Mouse (Mus musculus) ES-Bruce4 (cell line): ENCODE measurements around the gene St6galnac3. TPM values are rescaled to one million over a fixed set of nuclear protein-coding genes. Genes with fewer than 3 reads are reported as not detected.

Experiments
- H3K27ac ChIP-seq: 2 replicates; pipeline ENCODE4 v1.5.1; 2012; ENCODE audit warnings: low read length, inconsistent platforms; ENCODE audit not compliant: insufficient read depth
- H3K27me3 ChIP-seq: 2 replicates; pipeline ENCODE4 v1.6.1; 2012; ENCODE audit warnings: mild to moderate bottlenecking, low read length, inconsistent platforms; ENCODE audit not compliant: control insufficient read depth, poor library complexity, insufficient read depth, severe bottlenecking
- H3K36me3 ChIP-seq: 2 replicates; pipeline ENCODE4 v1.6.1; 2012; ENCODE audit warnings: inconsistent platforms, mild to moderate bottlenecking, low read length, moderate library complexity; ENCODE audit not compliant: control insufficient read depth, poor library complexity, insufficient read depth, severe bottlenecking
- H3K4me1 ChIP-seq: one replicate; pipeline ENCODE4 v1.8.1; 2011; ENCODE audit warnings: low read length; ENCODE audit not compliant: control insufficient read depth, insufficient read depth
- H3K4me3 ChIP-seq: 2 replicates; pipeline ENCODE4 v1.5.1; 2011; ENCODE audit warnings: low read depth, mild to moderate bottlenecking, low read length
- H3K9ac ChIP-seq: 2 replicates; pipeline ENCODE4 v1.6.1; 2012; ENCODE audit warnings: low read depth, mild to moderate bottlenecking, inconsistent platforms; ENCODE audit not compliant: poor library complexity, severe bottlenecking
- H3K9me3 ChIP-seq: replicated peaks from 2 replicates; pipeline ENCODE4 v1.6.1; 2012; ENCODE audit warnings: mild to moderate bottlenecking, low read length, inconsistent platforms; ENCODE audit not compliant: control insufficient read depth, poor library complexity, insufficient read depth, severe bottlenecking
- CTCF ChIP-seq: IDR thresholded peaks from one replicate; pipeline ENCODE4 v1.8.1; 2011; ENCODE audit warnings: low read depth, low read length
- EP300 ChIP-seq: IDR thresholded peaks from 2 replicates; pipeline ENCODE4 v1.6.1; 2011; ENCODE audit warnings: low read depth, low read length; ENCODE audit not compliant: insufficient read depth
- POLR2A ChIP-seq: IDR thresholded peaks from one replicate; pipeline ENCODE4 v1.8.1; 2011; ENCODE audit warnings: low read length; ENCODE audit not compliant: insufficient read depth
- polyA plus RNA-seq: library from polyadenylated mRNA; stranded (reverse); fragments of >200 nt; gene quantifications from 2 replicates; pipeline ENCODE4 v1.2.4, GENCODE M21; 2011; ENCODE audit warnings: low read depth; ENCODE audit not compliant: missing spikeins, insufficient read depth, insufficient read length

St6galnac3 gene
- polyA plus RNA-seq, 1 experiment = 4.8 TPM

- H3K4me1 ChIP-seq = no peaks in the 10 kb centered on the region
- H3K36me3 ChIP-seq = no peaks in the 10 kb centered on the region
- H3K27me3 ChIP-seq = no peaks in the 10 kb centered on the region
- no peaks in the 10 kb centered on the region for H3K9me3 ChIP-seq
- H3K4me3 ChIP-seq = no peak overlapping the region
- TF ChIP-seq POLR2A (no peak), CTCF (peak; percentile 71), EP300 (no peak)
- H3K27ac ChIP-seq = no peak overlapping the region
- no peak overlapping the region for H3K9ac ChIP-seq
These were observed 223.6 kb downstream of the St6galnac3 start for GRCm38 (mm10) chr3:153501333-153501877.

- TF ChIP-seq CTCF (no peak), EP300 (no peak), POLR2A (no peak)
- no peaks in the 10 kb centered on the region for H3K27me3 ChIP-seq
- no peak overlapping the region for H3K27ac ChIP-seq
- H3K4me3 ChIP-seq = no peak overlapping the region
- H3K9me3 ChIP-seq = no peaks in the 10 kb centered on the region
- no peaks in the 10 kb centered on the region for H3K36me3 ChIP-seq
- H3K9ac ChIP-seq = no peak overlapping the region
- no peaks in the 10 kb centered on the region for H3K4me1 ChIP-seq
These were observed 232.0 kb downstream of the St6galnac3 start for GRCm38 (mm10) chr3:153492986-153493385.

GRCm38 (mm10) chr3:153489718-153490117 lies 235.3 kb downstream of the St6galnac3 start:
- Histone ChIP-seq H3K36me3 (no peaks in the 10 kb centered on the region), H3K27ac (no peak overlapping the region), H3K9ac (no peak overlapping the region), H3K4me3 (no peak overlapping the region), H3K4me1 (no peaks in the 10 kb centered on the region), H3K9me3 (no peaks in the 10 kb centered on the region), H3K27me3 (no peaks in the 10 kb centered on the region)
- no peak for TF ChIP-seq CTCF
- TF ChIP-seq POLR2A = no peak
- no peak for TF ChIP-seq EP300

GRCm38 (mm10) chr3:153488931-153489330 lies 236.0 kb downstream of the St6galnac3 start:
- H3K9me3 ChIP-seq = no peaks in the 10 kb centered on the region
- H3K9ac ChIP-seq = no peak overlapping the region
- TF ChIP-seq CTCF (no peak), EP300 (no peak), POLR2A (no peak)
- H3K4me1 ChIP-seq = no peaks in the 10 kb centered on the region
- no peaks in the 10 kb centered on the region for H3K36me3 ChIP-seq
- no peak overlapping the region for H3K4me3 ChIP-seq
- H3K27me3 ChIP-seq = no peaks in the 10 kb centered on the region
- H3K27ac ChIP-seq = no peak overlapping the region

- no peak overlapping the region for H3K27ac ChIP-seq
- no peaks in the 10 kb centered on the region for H3K9me3 ChIP-seq
- H3K27me3 ChIP-seq = no peaks in the 10 kb centered on the region
- H3K9ac ChIP-seq = no peak overlapping the region
- TF ChIP-seq EP300 = no peak
- no peak for TF ChIP-seq CTCF
- TF ChIP-seq POLR2A = no peak
- no peaks in the 10 kb centered on the region for H3K36me3 ChIP-seq
- H3K4me3 ChIP-seq = no peak overlapping the region
- no peaks in the 10 kb centered on the region for H3K4me1 ChIP-seq
These were observed 239.8 kb downstream of the St6galnac3 start for GRCm38 (mm10) chr3:153485176-153485575.

GRCm38 (mm10) chr3:153484701-153485100 lies 240.3 kb downstream of the St6galnac3 start:
- no peak overlapping the region for H3K9ac ChIP-seq
- H3K27me3 ChIP-seq = no peaks in the 10 kb centered on the region
- H3K9me3 ChIP-seq = no peaks in the 10 kb centered on the region
- H3K4me3 ChIP-seq = no peak overlapping the region
- no peak for TF ChIP-seq CTCF
- no peak for TF ChIP-seq POLR2A
- TF ChIP-seq EP300 = no peak
- H3K27ac ChIP-seq = no peak overlapping the region
- H3K36me3 ChIP-seq = no peaks in the 10 kb centered on the region
- H3K4me1 ChIP-seq = no peaks in the 10 kb centered on the region
